Mouse (Mus musculus) ES-E14 (cell line): Measurements from ENCODE around the gene Lcp2. TPM values are rescaled to one million over a fixed set of nuclear protein-coding genes. Genes with fewer than 3 reads are reported as not detected.
A peak's percentile ranks its signal among the peaks of the same experiment; 100 is the strongest.

ENCODE experiments used
- DNase-seq: peaks from one replicate; pipeline ENCODE4 v3.0.0-alpha.2; 2013; ENCODE audit warnings: low read depth, low spot score
- H3K27ac ChIP-seq: 2 replicates; pipeline ENCODE4 v1.5.1; 2012; ENCODE audit warnings: low read depth, mild to moderate bottlenecking, low read length, moderate library complexity, mixed read lengths; ENCODE audit not compliant: poor library complexity, insufficient read depth, severe bottlenecking
- H3K36me3 ChIP-seq: 2 replicates; pipeline ENCODE4 v1.6.1; 2012; ENCODE audit warnings: mild to moderate bottlenecking, low read length, moderate library complexity, mixed read lengths; ENCODE audit not compliant: control insufficient read depth, poor library complexity, insufficient read depth, severe bottlenecking
- H3K4me1 ChIP-seq, 2 experiments: fragments of 150-350 bp in 1 of 2; sonication (generic) in 1 of 2; 2 replicates each; pipeline ENCODE4 v1.6.1; 2012; ENCODE audit warnings: low read length in 2 of 2, mild to moderate bottlenecking in 1 of 2, mixed read lengths in 1 of 2; ENCODE audit not compliant: control insufficient read depth in 2 of 2, insufficient read depth in 2 of 2, poor library complexity in 1 of 2
- H3K4me3 ChIP-seq, 2 experiments: fragments of 150-350 bp in 1 of 2; sonication (generic) in 1 of 2; 2 replicates each; pipeline ENCODE4 v1.5.1; 2012; ENCODE audit warnings: low read length in 2 of 2, low read depth in 1 of 2, mild to moderate bottlenecking in 1 of 2, mixed read lengths in 1 of 2; ENCODE audit not compliant: insufficient read depth in 1 of 2, poor library complexity in 1 of 2, severe bottlenecking in 1 of 2
- H3K9ac ChIP-seq: 2 replicates; pipeline ENCODE4 v1.6.1; 2012; ENCODE audit warnings: low read depth, mild to moderate bottlenecking, low read length, mixed read lengths; ENCODE audit not compliant: poor library complexity, insufficient read depth, severe bottlenecking
- H3K9me3 ChIP-seq: fragments of 150-350 bp; sonication (generic); 2 replicates; pipeline ENCODE4 v1.6.1; 2012; ENCODE audit warnings: low read depth, mild to moderate bottlenecking, low read length; ENCODE audit not compliant: control insufficient read depth, insufficient read depth
- CHD2 ChIP-seq: IDR thresholded peaks from 2 replicates; pipeline ENCODE4 v1.6.1; 2014; ENCODE audit warnings: mild to moderate bottlenecking, low read depth, low read length, inconsistent platforms
- HCFC1 ChIP-seq: IDR thresholded peaks from 2 replicates; pipeline ENCODE4 v1.6.1; 2012; ENCODE audit warnings: low read length, inconsistent platforms, borderline replicate concordance; ENCODE audit not compliant: insufficient read depth
- MAFK ChIP-seq: IDR thresholded peaks from 2 replicates; pipeline ENCODE4 v1.6.1; 2014; ENCODE audit warnings: mild to moderate bottlenecking, low read depth, low read length, inconsistent platforms; ENCODE audit not compliant: insufficient read depth
- ZC3H11A ChIP-seq: IDR thresholded peaks from 2 replicates; pipeline ENCODE4 v1.6.1; 2012; ENCODE audit warnings: low read depth, mild to moderate bottlenecking, inconsistent platforms, low read length, borderline replicate concordance
- ZNF384 ChIP-seq: IDR thresholded peaks from 2 replicates; pipeline ENCODE4 v1.6.1; 2012; ENCODE audit warnings: low read depth, low read length, inconsistent platforms
- in situ Hi-C, 2 experiments: fragments of 600-800 bp; cut with MboI; formaldehyde crosslinking; loops; one replicate each; pipeline ENCODE4 v1.15.1; 2025; ENCODE audit warnings: low sequenced_read_pairs in 2 of 2, inconsistent platforms in 1 of 2; ENCODE audit not compliant: unreplicated experiment in 2 of 2
- total RNA-seq: library from RNA; depleted of rRNA; stranded (reverse); fragments of 300-350 nt; gene quantifications from 2 replicates; pipeline ENCODE4 v1.2.3, GENCODE M21; 2012

The Lcp2 gene
- total RNA-seq, 1 experiment: 0.09 TPM

- Histone ChIP-seq H3K9ac (no peak overlapping the region), H3K4me1 (no peaks in the 10 kb centered on the region), H3K27ac (no peak overlapping the region), H3K9me3 (no peaks in the 10 kb centered on the region), H3K36me3 (no peaks in the 10 kb centered on the region), H3K4me3 (no peak overlapping the region)
- in situ Hi-C loops: no loop called here
- no peak for DNase-seq
- no peak for TF ChIP-seq HCFC1
- TF ChIP-seq ZC3H11A: no peak
- TF ChIP-seq ZNF384: no peak
- no peak for TF ChIP-seq CHD2
- TF ChIP-seq MAFK: no peak
Measured at GRCm38 (mm10) chr11:34083795-34084194, 37.1 kb downstream of the Lcp2 start.

- Histone ChIP-seq H3K4me1 (no peaks in the 10 kb centered on the region), H3K36me3 (no peaks in the 10 kb centered on the region), H3K27ac (no peak overlapping the region), H3K9ac (no peak overlapping the region), H3K4me3 (no peak overlapping the region), H3K9me3 (no peaks in the 10 kb centered on the region)
- TF ChIP-seq ZC3H11A (no peak), MAFK (no peak), HCFC1 (no peak), CHD2 (no peak), ZNF384 (no peak)
- DNase-seq: no peak
- in situ Hi-C loops: no loop called here
Measured at GRCm38 (mm10) chr11:34084639-34085038, 37.9 kb downstream of the Lcp2 start.

GRCm38 (mm10) chr11:34086164-34086751 lies 39.5 kb downstream of the Lcp2 start:
- H3K36me3 ChIP-seq: no peaks in the 10 kb centered on the region
- no peak for TF ChIP-seq HCFC1
- no peak for TF ChIP-seq MAFK
- TF ChIP-seq ZC3H11A: no peak
- TF ChIP-seq ZNF384: no peak
- no peak for TF ChIP-seq CHD2
- no peak for DNase-seq
- in situ Hi-C loops: no loop called here
- H3K27ac ChIP-seq: no peak overlapping the region
- no peak overlapping the region for H3K9ac ChIP-seq
- H3K4me1 ChIP-seq: no peaks in the 10 kb centered on the region
- H3K9me3 ChIP-seq: no peaks in the 10 kb centered on the region
- H3K4me3 ChIP-seq: no peak overlapping the region

- H3K4me3 ChIP-seq: no peak overlapping the region
- no peak overlapping the region for H3K27ac ChIP-seq
- DNase-seq: no peak
- H3K36me3 ChIP-seq: no peaks in the 10 kb centered on the region
- no peak overlapping the region for H3K9ac ChIP-seq
- H3K9me3 ChIP-seq: no peaks in the 10 kb centered on the region
- in situ Hi-C loops: no loop called here
- TF ChIP-seq ZC3H11A (no peak), CHD2 (no peak), HCFC1 (no peak), MAFK (no peak), ZNF384 (no peak)
- no peaks in the 10 kb centered on the region for H3K4me1 ChIP-seq
Measured at GRCm38 (mm10) chr11:34087064-34087463, 40.3 kb downstream of the Lcp2 start.

GRCm38 (mm10) chr11:34098422-34098821 lies 51.7 kb downstream of the Lcp2 start, which contains the start of gene 4930469K13Rik:
Gene 4930469K13Rik, minus strand, starts transcription at chr11:34098554.
- Histone ChIP-seq H3K4me3 (no peak within 1 kb of the TSS), H3K9ac (no peak within 1 kb of the TSS), H3K4me1 (no peaks in the 10 kb centered on the region), H3K36me3 (no peaks in the 10 kb centered on the region), H3K9me3 (no peaks in the 10 kb centered on the region), H3K27ac (no peak within 1 kb of the TSS)
- in situ Hi-C loops: no loop called here
- TF ChIP-seq ZC3H11A (no peak), ZNF384 (no peak), CHD2 (peak; percentile 92), HCFC1 (peak; percentile 91), MAFK (no peak)
- DNase-seq: peak; percentile 68
